Mouse (Mus musculus) T-helper 17 cell (primary cell): ENCODE measurements around the gene Cubn.

Experiments used
- in situ Hi-C, 2 experiments: fragments of 300-600 bp; cut with MboI, MseI; formaldehyde crosslinking; loops; 1 replicate in 1 of 2; 2 replicates in 1 of 2; pipeline ENCODE4 v1.15.1; 2025; ENCODE audit warnings: high pct_unique_total_duplicates in 2 of 2

Cubn gene

DNA sequence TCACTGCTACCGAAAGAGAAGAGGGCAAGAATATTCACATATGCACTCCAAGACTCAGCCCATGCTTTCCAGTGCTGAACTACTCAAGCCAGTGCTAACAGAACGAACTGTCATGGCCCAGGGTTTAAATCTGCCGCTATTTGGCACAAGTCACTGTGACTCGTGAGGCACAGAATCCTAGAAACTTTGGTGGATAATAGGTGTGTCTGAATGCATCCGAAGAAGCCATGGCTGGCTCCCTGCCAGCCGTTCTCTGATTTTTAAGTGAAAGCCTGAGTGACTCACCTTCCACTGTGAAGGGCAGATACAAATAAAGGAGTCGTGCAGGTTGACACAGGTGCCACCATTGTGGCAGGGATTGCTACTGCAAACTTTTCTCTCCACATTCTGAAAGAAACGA is 5.1 kb downstream of the Cubn start:
- in situ Hi-C loops: no loop called here

GRCm38 (mm10) chr2:13484566-13484965 is 7.0 kb downstream of the Cubn start:
- in situ Hi-C loops: no loop called here

DNA sequence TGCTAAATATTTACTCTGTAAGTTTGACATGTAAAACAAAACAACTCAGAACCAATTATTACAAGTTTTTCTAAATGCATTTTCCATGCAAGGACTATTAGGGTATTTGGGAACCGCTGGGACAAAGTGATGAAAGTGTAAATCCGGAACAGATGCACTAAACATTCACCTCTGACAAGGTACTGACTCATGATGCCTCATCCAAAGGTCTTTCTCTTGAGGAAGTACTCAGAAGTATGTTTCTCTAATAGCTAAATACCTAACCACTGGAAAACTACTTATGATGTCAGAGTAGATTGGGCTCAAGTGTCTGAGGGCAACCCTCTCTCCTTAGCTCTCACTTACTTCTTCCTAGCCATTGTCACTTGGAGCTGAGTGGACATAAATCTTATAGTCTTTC is 10.9 kb downstream of the Cubn start:
- in situ Hi-C loops: no loop called here

DNA sequence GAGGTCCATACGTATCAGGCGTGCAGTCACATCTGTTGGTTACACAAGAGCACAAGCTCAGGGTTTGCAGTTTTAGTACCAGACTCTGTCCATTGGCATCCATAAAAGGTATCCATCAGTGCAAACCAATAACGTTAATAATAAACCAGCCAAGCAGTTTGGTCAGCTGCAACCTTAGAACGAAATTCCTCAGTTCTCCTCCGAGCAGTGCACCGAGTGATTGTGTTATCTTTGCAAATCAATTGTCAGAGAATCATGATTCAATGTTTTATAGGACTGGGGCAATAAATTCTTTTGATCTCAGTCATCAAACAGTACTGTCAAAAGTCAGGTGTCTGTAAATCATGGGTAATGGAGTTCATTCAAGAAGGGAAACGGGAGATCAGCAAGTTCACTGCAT is 12.4 kb downstream of the Cubn start:
- in situ Hi-C loops: no loop called here

GRCm38 (mm10) chr2:13470108-13470507 is 21.5 kb downstream of the Cubn start:
- in situ Hi-C loops: no loop called here

DNA sequence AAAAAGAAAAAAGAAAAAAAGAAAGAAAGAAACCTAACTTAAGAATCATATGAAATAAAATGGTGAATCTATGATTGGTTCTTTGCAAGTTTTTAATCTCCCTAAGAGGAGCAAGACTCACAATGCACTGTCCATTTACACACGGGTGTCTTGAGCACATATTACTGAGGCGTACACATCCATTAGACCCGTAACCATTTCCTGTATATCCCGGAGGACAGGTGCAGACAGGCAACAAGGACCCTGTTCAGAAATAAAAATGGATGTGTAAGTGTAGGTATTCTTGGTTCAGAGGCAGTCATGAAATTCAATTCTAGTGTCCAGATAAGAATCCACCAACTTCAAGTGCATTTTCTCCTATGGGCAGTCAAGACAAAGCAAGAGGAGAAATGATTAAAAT is 22.0 kb downstream of the Cubn start:
- in situ Hi-C loops: no loop called here

GRCm38 (mm10) chr2:13466685-13467084 is 24.9 kb downstream of the Cubn start:
- in situ Hi-C loops: no loop called here

GRCm38 (mm10) chr2:13458088-13458487 is 33.5 kb downstream of the Cubn start:
- in situ Hi-C loops: no loop called here

GRCm38 (mm10) chr2:13456821-13457220 is 34.8 kb downstream of the Cubn start:
- in situ Hi-C loops: no loop called here

- in situ Hi-C loops: no loop called here
These were observed 39.8 kb downstream of the Cubn start for GRCm38 (mm10) chr2:13451495-13452491.

- in situ Hi-C loops: no loop called here
These were observed 40.7 kb downstream of the Cubn start for GRCm38 (mm10) chr2:13450895-13451294.

GRCm38 (mm10) chr2:13450470-13450869 is 41.1 kb downstream of the Cubn start:
- in situ Hi-C loops: no loop called here

- in situ Hi-C loops: no loop called here
These were observed 46.5 kb downstream of the Cubn start for GRCm38 (mm10) chr2:13445156-13445555.

DNA sequence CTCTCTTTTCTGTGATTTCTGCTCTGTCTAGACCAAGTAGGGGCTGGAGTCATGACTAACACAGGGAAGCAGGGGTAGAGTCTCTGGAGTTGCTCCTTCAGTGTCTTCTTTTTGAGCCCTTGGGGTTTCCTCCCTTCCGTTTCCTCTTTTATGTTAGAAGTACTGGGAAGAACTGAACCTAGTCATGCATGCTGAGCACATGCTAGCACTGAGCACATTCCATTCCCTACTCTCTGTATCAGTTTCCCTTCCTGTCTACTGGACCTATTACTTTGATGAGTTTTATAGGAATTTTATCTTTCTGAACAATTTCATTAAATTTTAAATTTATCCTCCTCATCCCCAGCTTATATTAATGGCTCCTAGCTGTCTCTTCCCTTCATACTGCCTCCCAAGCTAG is 52.6 kb downstream of the Cubn start:
- in situ Hi-C loops: no loop called here

DNA sequence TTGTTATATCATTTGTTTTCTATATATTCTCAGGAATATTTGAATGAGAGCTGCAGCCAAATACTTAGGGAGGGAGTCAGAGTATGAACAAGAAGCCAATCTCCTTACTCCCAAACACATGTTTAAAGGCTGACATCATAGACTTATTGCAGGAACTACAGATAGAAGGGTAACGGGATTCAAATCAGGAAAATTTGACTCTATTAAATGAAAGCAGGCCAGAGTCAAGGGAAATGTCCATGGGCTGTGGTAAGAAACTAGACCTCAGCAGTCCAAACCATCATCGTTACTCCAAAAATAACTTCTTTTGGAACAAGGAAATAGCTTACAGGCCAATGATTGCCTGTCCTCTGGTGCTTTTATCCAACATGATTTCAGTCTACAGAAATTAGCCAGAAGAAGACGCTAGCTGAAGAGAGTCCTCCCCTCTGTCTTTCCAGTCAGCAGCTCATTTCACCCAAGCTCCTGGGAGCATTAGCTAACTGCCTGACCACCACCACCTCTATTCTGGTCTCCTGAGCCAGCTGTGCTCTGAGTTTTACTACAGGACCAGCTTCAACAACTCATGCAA is 53.3 kb downstream of the Cubn start:
- in situ Hi-C loops: no loop called here

GRCm38 (mm10) chr2:13432002-13432401 is 59.6 kb downstream of the Cubn start:
- in situ Hi-C loops: no loop called here

GRCm38 (mm10) chr2:13421974-13422760 is 69.4 kb downstream of the Cubn start:
- in situ Hi-C loops: loop anchor here in 1 of 2 experiments (25.0 kb wide), 1 partner anchor 1785 kb away; the partner anchor contains the start of genes Gm17490 and Il2ra

DNA sequence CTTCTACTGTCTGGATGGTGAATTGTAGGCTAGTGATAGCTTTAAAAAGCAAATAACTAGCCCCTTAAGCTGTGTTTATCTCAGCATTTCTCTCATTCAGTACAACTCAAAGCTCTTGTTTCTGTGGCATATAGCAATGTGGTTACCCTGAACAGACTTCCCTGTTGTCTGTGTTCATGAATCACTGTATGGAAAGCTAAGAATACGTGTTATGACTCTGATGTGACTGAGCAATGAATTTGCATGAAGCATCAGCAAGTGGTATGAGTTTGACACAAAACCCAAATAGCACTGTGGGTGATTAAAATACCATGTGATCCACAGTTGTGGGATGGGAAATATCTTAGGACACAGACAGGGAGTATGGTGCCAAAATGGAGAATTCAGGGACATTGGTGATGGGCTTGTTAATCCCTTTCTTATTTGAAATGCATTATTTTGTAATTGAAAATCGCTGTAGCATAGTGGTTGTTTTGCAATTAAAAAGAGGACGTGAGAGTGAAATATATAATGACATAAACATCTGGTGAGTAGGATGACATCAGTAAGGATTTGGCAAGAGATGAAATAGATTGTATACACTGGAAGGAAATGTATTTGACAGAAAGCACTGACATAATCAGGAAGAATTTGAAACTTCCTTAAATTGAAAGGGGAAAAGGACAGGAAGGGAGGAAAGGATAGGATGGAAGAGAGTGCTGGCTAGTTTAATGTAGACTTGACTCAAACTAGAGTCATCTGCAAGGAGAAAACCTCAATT is 74.7 kb downstream of the Cubn start:
- in situ Hi-C loops: loop anchor here (5.0 to 25.0 kb wide), 3 partner anchors 145 to 1780 kb away; partner anchors contain the start of genes Gm17490 (in 1 of the 2), Il2ra (in 1 of the 2) and Vim (in 1 of the 2)

DNA sequence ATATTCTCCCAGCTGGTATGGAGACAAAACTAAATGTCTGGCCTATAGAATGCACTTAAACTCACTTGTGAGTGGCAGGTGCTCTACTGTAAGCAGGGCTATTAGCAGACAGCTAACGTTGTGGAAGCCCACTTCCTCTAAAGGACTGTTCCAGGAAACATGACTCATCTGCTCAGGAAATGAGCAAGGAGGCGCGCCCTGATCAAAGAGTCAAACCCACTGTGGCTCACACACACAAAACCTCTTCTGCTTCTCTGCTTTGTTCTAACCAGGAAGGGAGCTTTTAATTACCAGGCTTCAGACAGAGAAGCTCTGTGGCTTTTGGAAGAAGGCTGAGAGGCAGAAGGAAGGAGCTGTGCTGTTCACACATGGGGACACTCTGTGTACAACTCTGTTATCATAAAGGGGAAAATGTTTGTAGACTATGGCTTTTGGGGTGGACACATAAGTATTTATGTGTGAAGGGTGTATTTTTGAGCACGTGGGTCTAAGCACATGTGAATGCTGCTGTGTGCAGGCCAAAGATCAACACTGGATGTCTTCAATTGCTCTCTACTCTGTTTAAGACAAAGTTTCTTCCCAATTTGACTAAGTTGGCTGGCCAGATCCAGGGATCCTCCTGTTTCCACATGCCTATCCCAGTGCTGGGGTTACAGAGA is 78.0 kb downstream of the Cubn start:
- in situ Hi-C loops: loop anchor here in 1 of 2 experiments (25.0 kb wide), 1 partner anchor 1776 kb away; the partner anchor contains the start of genes Gm17490 and Il2ra

- in situ Hi-C loops: loop anchor here in 1 of 2 experiments (25.0 kb wide), 1 partner anchor 1773 kb away; the partner anchor contains the start of genes Gm17490 and Il2ra
These were observed 81.0 kb downstream of the Cubn start for GRCm38 (mm10) chr2:13410660-13411059.
